Mouse (Mus musculus): ENCODE data around the gene Wdfy3. TPM values are rescaled to one million over a fixed set of nuclear protein-coding genes. Genes with fewer than 3 reads are reported as not detected.

Wdfy3 gene
- total and polyA plus RNA-seq, 2 experiments from 2014 or later: 18.2 to 89.2 TPM

- DNase-seq (ENCODE audit: low spot score) (no peak), ATAC-seq (ENCODE audit: low FRiP score) (no peak)
- Histone ChIP-seq H3K4me2 (ENCODE audit: low read depth, low read length, poor library complexity, severe bottlenecking) (no peak overlapping the region), H3K9me3 (ENCODE audit: low read length) (no peaks in the 10 kb centered on the region), H3K27ac (ENCODE audit: low read depth, low read length) (no peak overlapping the region), H3K4me3 (ENCODE audit: low read depth, low read length) (no peak overlapping the region), H3K36me3 (ENCODE audit: insufficient read depth, low read length) (peaks cover 80% of the 10 kb centered on the region), H3K27me3 (ENCODE audit: insufficient read depth, low read length) (no peaks in the 10 kb centered on the region), H3K4me1 (ENCODE audit: insufficient read depth, low read length) (no peaks in the 10 kb centered on the region), H3K9ac (replicated peaks; ENCODE audit: low read length, poor library complexity, severe bottlenecking) (no peak overlapping the region)
- 96% methylated on average over 16 of the region's 16 CpGs for WGBS
- TF ChIP-seq CTCF (IDR thresholded peaks at IDR 0.05): no peak
Observed at GRCm38 (mm10) chr5:101855475-101855874, 214.2 kb downstream of the Wdfy3 start.

DNA sequence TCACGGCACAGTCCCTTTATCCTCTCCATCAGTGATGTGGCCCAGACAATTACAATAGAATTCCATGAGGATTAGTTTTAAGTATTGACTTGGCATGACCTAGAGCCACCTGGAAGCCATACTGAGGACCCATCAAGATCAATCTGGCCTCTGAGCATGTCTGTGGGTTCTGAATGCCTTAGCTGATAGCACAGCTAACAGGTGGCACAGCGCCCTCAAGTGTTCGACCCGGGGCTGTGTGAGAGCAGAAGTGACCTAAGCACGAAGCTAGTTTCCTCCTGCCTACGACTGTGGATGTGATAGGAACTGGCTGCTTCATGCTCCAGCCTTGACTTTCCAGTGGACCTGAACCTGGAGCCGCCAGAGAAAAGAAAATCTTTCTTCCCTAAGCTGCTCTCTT, 215.1 kb downstream of the Wdfy3 start:
- H3K4me2 ChIP-seq (ENCODE audit: low read depth, low read length, poor library complexity, severe bottlenecking): no peak overlapping the region
- DNase-seq (ENCODE audit: low spot score): no peak

DNA sequence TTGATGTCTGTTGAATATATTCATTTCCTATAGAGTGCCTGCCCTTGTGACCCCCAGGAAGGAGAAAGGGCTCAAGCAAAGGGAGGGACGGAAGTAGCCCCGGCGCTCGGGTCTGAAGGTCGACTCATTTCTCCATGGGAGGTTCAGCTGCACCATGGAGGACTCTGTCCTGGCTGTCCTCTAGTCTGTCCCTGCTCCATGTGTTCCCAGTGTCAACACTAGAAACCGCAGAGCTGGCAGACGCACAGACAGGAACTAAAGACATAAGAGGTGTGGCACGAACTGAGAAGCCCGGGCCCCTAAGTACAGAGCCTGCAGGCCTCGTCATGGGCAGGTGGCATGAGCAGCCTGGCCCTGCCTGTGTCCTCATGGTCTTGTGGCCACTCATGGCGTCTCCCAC, 215.6 kb downstream of the Wdfy3 start:
- 93% methylated on average over 11 of the region's 11 CpGs for WGBS
- H3K9ac ChIP-seq (replicated peaks; ENCODE audit: low read length, poor library complexity, severe bottlenecking): no peak overlapping the region
- H3K27ac ChIP-seq (ENCODE audit: low read depth, low read length): no peak overlapping the region
- no peaks in the 10 kb centered on the region for H3K9me3 ChIP-seq (ENCODE audit: low read length)
- DNase-seq (ENCODE audit: low spot score) (no peak), ATAC-seq (ENCODE audit: low FRiP score) (no peak)
- TF ChIP-seq CTCF (IDR thresholded peaks at IDR 0.05): no peak
- no peak overlapping the region for H3K4me2 ChIP-seq (ENCODE audit: low read depth, low read length, poor library complexity, severe bottlenecking)
- peaks cover 83% of the 10 kb centered on the region for H3K36me3 ChIP-seq (ENCODE audit: insufficient read depth, low read length)
- H3K4me3 ChIP-seq (ENCODE audit: low read depth, low read length): no peak overlapping the region
- no peaks in the 10 kb centered on the region for H3K4me1 ChIP-seq (ENCODE audit: insufficient read depth, low read length)
- no peaks in the 10 kb centered on the region for H3K27me3 ChIP-seq (ENCODE audit: insufficient read depth, low read length)

More for the DNA sequence above, 215.1 kb downstream of the Wdfy3 start:
- TF ChIP-seq CTCF (IDR thresholded peaks at IDR 0.05): peak; percentile 32; the same call in 1 of the 2 replicates
- 86% methylated on average over 7 of the region's 7 CpGs for WGBS
- Histone ChIP-seq H3K9ac (replicated peaks; ENCODE audit: low read length, poor library complexity, severe bottlenecking) (no peak overlapping the region), H3K27me3 (ENCODE audit: insufficient read depth, low read length) (no peaks in the 10 kb centered on the region), H3K4me1 (ENCODE audit: insufficient read depth, low read length) (no peaks in the 10 kb centered on the region), H3K27ac (ENCODE audit: low read depth, low read length) (no peak overlapping the region), H3K9me3 (ENCODE audit: low read length) (no peaks in the 10 kb centered on the region), H3K4me3 (ENCODE audit: low read depth, low read length) (no peak overlapping the region), H3K36me3 (ENCODE audit: insufficient read depth, low read length) (peaks cover 81% of the 10 kb centered on the region)
- ATAC-seq (ENCODE audit: low FRiP score): no peak

DNA sequence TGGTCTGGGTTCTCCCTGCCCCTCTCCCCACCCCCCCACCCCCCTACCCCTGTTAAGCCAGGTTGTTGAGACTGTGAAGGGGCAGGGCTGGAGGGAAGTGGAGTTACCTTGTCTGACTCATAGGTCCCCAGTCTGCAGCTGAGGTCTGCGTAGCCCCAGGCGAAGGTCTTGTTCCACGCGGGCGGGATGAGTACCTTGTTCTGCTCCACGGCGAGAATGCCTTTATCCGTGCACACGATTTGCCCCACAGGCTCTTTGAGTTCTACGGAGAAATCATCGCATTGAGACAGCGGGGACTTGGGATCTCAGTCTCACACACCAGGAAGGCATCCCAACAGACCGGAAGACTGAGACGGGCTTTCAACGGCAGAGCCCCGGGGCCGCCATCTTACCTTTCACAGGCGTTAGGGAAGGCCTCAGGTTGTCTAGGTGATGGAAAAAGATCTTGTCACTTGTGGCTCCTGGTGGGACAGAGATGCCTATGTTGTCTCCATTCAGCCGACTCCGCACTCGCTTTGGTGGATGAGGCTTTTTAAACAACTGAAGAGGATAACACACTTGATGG, 217.5 kb downstream of the Wdfy3 start:
- TF ChIP-seq CTCF (IDR thresholded peaks at IDR 0.05): no peak
- WGBS: 93% methylated on average over 21 of the region's 21 CpGs

DNA sequence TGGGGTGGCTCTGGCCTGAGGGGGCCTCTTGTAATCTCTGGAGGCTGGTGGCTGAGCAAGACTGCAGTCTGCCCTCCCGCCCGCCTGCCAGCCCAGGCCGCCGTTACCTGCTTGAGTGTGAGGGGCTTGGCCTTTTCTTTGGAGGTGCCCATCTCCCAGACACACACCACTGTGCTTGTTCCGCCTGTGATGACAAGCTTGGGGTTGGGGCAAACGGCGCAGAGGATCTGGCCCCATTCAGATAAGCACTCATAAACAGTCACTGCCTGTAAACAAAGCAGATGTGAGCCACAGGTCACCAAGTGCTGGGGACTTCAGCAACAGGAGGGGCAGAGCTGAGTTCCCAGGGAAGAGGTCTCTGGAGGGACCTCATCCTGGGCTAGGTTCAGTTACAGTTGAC, 218.6 kb downstream of the Wdfy3 start:
- no peak for TF ChIP-seq CTCF (IDR thresholded peaks at IDR 0.05)
- over 99% methylated on average over 7 of the region's 7 CpGs for WGBS
- Histone ChIP-seq H3K4me1 (ENCODE audit: insufficient read depth, low read length) (no peaks in the 10 kb centered on the region), H3K27me3 (ENCODE audit: insufficient read depth, low read length) (no peaks in the 10 kb centered on the region), H3K4me3 (ENCODE audit: low read depth, low read length) (no peak overlapping the region), H3K27ac (ENCODE audit: low read depth, low read length) (no peak overlapping the region), H3K9ac (replicated peaks; ENCODE audit: low read length, poor library complexity, severe bottlenecking) (no peak overlapping the region), H3K4me2 (ENCODE audit: low read depth, low read length, poor library complexity, severe bottlenecking) (no peak overlapping the region), H3K9me3 (ENCODE audit: low read length) (no peaks in the 10 kb centered on the region), H3K36me3 (ENCODE audit: insufficient read depth, low read length) (peaks cover 95% of the 10 kb centered on the region)
- DNase-seq (ENCODE audit: low spot score): no peak
- ATAC-seq (ENCODE audit: low FRiP score): no peak

More for the DNA sequence above, 217.5 kb downstream of the Wdfy3 start:
- Histone ChIP-seq H3K4me3 (ENCODE audit: low read depth, low read length) (no peak overlapping the region), H3K9me3 (ENCODE audit: low read length) (no peaks in the 10 kb centered on the region), H3K4me1 (ENCODE audit: insufficient read depth, low read length) (no peaks in the 10 kb centered on the region), H3K27me3 (ENCODE audit: insufficient read depth, low read length) (no peaks in the 10 kb centered on the region), H3K36me3 (ENCODE audit: insufficient read depth, low read length) (peaks cover 90% of the 10 kb centered on the region), H3K9ac (replicated peaks; ENCODE audit: low read length, poor library complexity, severe bottlenecking) (no peak overlapping the region), H3K4me2 (ENCODE audit: low read depth, low read length, poor library complexity, severe bottlenecking) (no peak overlapping the region), H3K27ac (ENCODE audit: low read depth, low read length) (no peak overlapping the region)
- no peak for DNase-seq (ENCODE audit: low spot score)
- no peak for ATAC-seq (ENCODE audit: low FRiP score)

DNA sequence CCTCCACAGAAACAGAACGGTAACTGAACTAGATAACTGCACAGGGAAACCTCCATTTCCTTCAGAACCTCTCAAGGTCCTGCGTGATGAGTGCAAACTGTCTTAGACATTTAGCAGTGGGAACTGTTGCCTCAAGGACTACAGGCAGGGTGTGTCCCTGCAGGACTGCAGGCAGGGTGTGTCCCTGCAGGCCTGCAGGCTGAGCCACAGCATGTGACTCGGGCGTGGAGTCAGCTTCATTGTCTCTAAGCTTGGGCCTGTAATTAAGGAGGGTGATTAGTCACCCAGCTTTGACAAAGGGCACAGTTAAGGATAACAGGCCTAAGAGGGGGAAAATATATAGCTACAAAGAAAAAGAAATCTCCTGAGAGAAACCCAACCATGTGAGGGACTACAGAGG, 222.0 kb downstream of the Wdfy3 start:
- 84% methylated on average over 4 of the region's 4 CpGs for WGBS
- DNase-seq (ENCODE audit: low spot score): no peak
- H3K36me3 ChIP-seq (ENCODE audit: insufficient read depth, low read length): peaks cover 97% of the 10 kb centered on the region

More for the DNA sequence above, 222.0 kb downstream of the Wdfy3 start:
- Histone ChIP-seq H3K9me3 (ENCODE audit: low read length) (no peaks in the 10 kb centered on the region), H3K9ac (replicated peaks; ENCODE audit: low read length, poor library complexity, severe bottlenecking) (no peak overlapping the region), H3K4me2 (ENCODE audit: low read depth, low read length, poor library complexity, severe bottlenecking) (no peak overlapping the region), H3K4me3 (ENCODE audit: low read depth, low read length) (no peak overlapping the region), H3K27me3 (ENCODE audit: insufficient read depth, low read length) (no peaks in the 10 kb centered on the region), H3K27ac (ENCODE audit: low read depth, low read length) (no peak overlapping the region), H3K4me1 (ENCODE audit: insufficient read depth, low read length) (no peaks in the 10 kb centered on the region)
- no peak for TF ChIP-seq CTCF (IDR thresholded peaks at IDR 0.05)
- no peak for ATAC-seq (ENCODE audit: low FRiP score)
